ENCODE assay signal across 28 mouse cellular contexts in the genomic region with DNA sequence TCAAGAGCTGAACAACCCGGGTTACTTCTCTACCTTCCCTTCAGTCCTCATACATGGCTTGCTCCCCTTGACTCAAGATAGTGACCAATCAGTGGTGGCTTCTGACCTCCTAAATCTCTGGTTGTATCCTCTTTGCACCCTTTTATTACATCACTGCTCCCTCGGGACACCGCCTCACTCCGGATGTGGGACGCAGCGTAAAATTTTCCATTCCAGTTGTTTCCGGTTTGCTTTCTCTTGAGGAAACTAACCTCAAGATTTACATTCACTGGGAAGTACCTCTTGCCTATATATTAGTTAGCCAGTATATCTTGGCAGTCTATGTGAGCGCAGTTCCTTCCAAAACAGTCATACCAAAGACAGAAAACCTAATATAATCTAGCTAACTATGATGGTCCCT. TPM values are rescaled to one million over a fixed set of nuclear protein-coding genes. Genes with fewer than 3 reads are reported as not detected.
"Had no signal": no experiment of that assay in that cellular context is flagged by ENCODE, and none has a peak within 500 bp of the region (broad histone marks: within the 10 kb centered on the region; RNA-seq: fewer than 3 reads in every experiment).

No protein-coding gene starts in this region.

- H3K9me3 ChIP-seq: embryonic facial prominence, embryonic 10.5 days; embryonic facial prominence, embryonic 12.5 days; embryonic facial prominence, embryonic 13.5 days; embryonic facial prominence, embryonic 15.5 days; forebrain, embryonic 10.5 days; forebrain, embryonic 13.5 days; forebrain, embryonic 15.5 days had no signal

- H3K4me3 ChIP-seq: embryonic facial prominence, embryonic 10.5 days; embryonic facial prominence, embryonic 12.5 days; embryonic facial prominence, embryonic 13.5 days; embryonic facial prominence, embryonic 15.5 days; erythroblast, embryonic 14.5 days; forebrain, embryonic 10.5 days; forebrain, embryonic 13.5 days; forebrain, embryonic 15.5 days; gastrocnemius, adult 2 months; heart, adult 2 months had no signal

- ATAC-seq: forebrain, embryonic 13.5 days; forebrain, embryonic 14.5 days; forebrain, embryonic 15.5 days; forebrain, embryonic 16.5 days had no signal

- H3K4me2 ChIP-seq: embryonic facial prominence, embryonic 12.5 days; embryonic facial prominence, embryonic 13.5 days; embryonic facial prominence, embryonic 15.5 days; forebrain, embryonic 13.5 days; forebrain, embryonic 15.5 days had no signal

- H3K9ac ChIP-seq: embryonic facial prominence, embryonic 12.5 days; embryonic facial prominence, embryonic 13.5 days; embryonic facial prominence, embryonic 15.5 days; forebrain, embryonic 13.5 days; forebrain, embryonic 15.5 days had no signal

- H3K4me1 ChIP-seq: embryonic facial prominence, embryonic 10.5 days; embryonic facial prominence, embryonic 12.5 days; embryonic facial prominence, embryonic 13.5 days; embryonic facial prominence, embryonic 15.5 days had no signal

- H3K36me3 ChIP-seq: embryonic facial prominence, embryonic 10.5 days; embryonic facial prominence, embryonic 12.5 days; embryonic facial prominence, embryonic 13.5 days; embryonic facial prominence, embryonic 15.5 days; forebrain, embryonic 15.5 days had no signal

- DNase-seq: cerebellum, adult 2 months; cerebellum, adult 8-10 months; cerebellum, adult 9-10 months; cerebellum, adult 9-11 months; cerebellum, postnatal 10 days; cerebellum, postnatal 14 days; cerebellum, postnatal 25 days; cerebellum, postnatal 36 days; embryo, embryonic 11 days; gastrocnemius, adult 2 months; gastrocnemius, postnatal 10 days; gastrocnemius, postnatal 14 days; gastrocnemius, postnatal 25 days; gastrocnemius, postnatal 36 days; heart, adult 18-20 months; heart, adult 2 months had no signal

- H3K27me3 ChIP-seq: embryonic facial prominence, embryonic 12.5 days; embryonic facial prominence, embryonic 13.5 days; embryonic facial prominence, embryonic 15.5 days; forebrain, embryonic 13.5 days; forebrain, embryonic 15.5 days had no signal

- H3K27ac ChIP-seq: embryonic facial prominence, embryonic 10.5 days; embryonic facial prominence, embryonic 12.5 days; embryonic facial prominence, embryonic 13.5 days; embryonic facial prominence, embryonic 15.5 days; forebrain, embryonic 10.5 days; forebrain, embryonic 13.5 days; gastrocnemius, adult 2 months; heart, adult 2 months had no signal

RNA-seq across cellular contexts. Expression of a gene that starts 14.0 kb away (rescaled TPM):
- total RNA-seq: common myeloid progenitor, adult 5-6 weeks; granulocyte monocyte progenitor cell, adult 5-6 weeks had no signal
- polyA plus RNA-seq: erythroblast, embryonic 14.5 days had no signal
